ENCODE assay signal across 10 mouse cellular contexts in genomic region chr8:94189275-94190031, GRCm38 (mm10). TPM values are rescaled to one million over a fixed set of nuclear protein-coding genes. Genes with fewer than 3 reads are reported as not detected.
DNase-seq lines count a peak whose midpoint lies in the region; ATAC-seq and TF ChIP-seq lines count a peak whose summit lies in the region.
"Had no signal": no experiment of that assay in that cellular context is flagged by ENCODE, and none has a peak within 500 bp of the region (broad histone marks: within the 10 kb centered on the region; RNA-seq: fewer than 3 reads in every experiment).

No protein-coding gene starts in this region.

- peak; percentile 72 for DNase-seq in gastrocnemius, adult 18-20 months (ENCODE audit: low spot score)
- DNase-seq in gastrocnemius, postnatal 4 days (ENCODE audit: low spot score in 2 of 2) = no peak
- DNase-seq in frontal cortex, postnatal 10 days (ENCODE audit: low spot score in 2 of 2) = peak; percentile 59 to 78
- peak; percentile 71 to 75 for DNase-seq in layer of hippocampus, postnatal 36 days
- no peak for DNase-seq in urinary bladder, adult 2 months (ENCODE audit: low spot score)
- DNase-seq in embryo, embryonic 10.5 days (ENCODE audit: low spot score) = no peak

- no peaks in the 10 kb centered on the region for H3K9me3 ChIP-seq in ES-Bruce4 (replicated peaks; ENCODE audit: control insufficient read depth, insufficient read depth, low read length, poor library complexity, severe bottlenecking)
- H3K9me3 ChIP-seq in kidney, embryonic 14.5 days (ENCODE audit: control insufficient read depth, low read length) = no peaks in the 10 kb centered on the region
- H3K9me3 ChIP-seq: embryonic facial prominence, embryonic 13.5 days had no signal

- H3K4me2 ChIP-seq in kidney, embryonic 14.5 days (replicated peaks; ENCODE audit: low read depth, low read length) = no peak overlapping the region
- H3K4me2 ChIP-seq: embryonic facial prominence, embryonic 13.5 days had no signal

- 66% methylated on average over 13 of the region's 13 CpGs for WGBS in kidney, embryonic 14.5 days

- peak overlapping the region; percentile 8; the same call in 1 of the 2 replicates for H3K9ac ChIP-seq in ES-Bruce4 (ENCODE audit: low read depth, poor library complexity, severe bottlenecking)
- H3K9ac ChIP-seq in kidney, embryonic 14.5 days (ENCODE audit: low read depth, low read length) = no peak overlapping the region
- H3K9ac ChIP-seq: embryonic facial prominence, embryonic 13.5 days had no signal

- no peak for TF ChIP-seq CTCF in ES-Bruce4 (IDR thresholded peaks at IDR 0.05; ENCODE audit: low read depth, low read length)

- H3K36me3 ChIP-seq in ES-Bruce4 (ENCODE audit: control insufficient read depth, insufficient read depth, low read length, poor library complexity, severe bottlenecking) = no peaks in the 10 kb centered on the region
- no peaks in the 10 kb centered on the region for H3K36me3 ChIP-seq in kidney, embryonic 14.5 days (ENCODE audit: control insufficient read depth, insufficient read depth, low read length)
- H3K36me3 ChIP-seq: embryonic facial prominence, embryonic 13.5 days had no signal

- TF ChIP-seq POLR2A in ES-Bruce4 (IDR thresholded peaks at IDR 0.05; ENCODE audit: insufficient read depth, low read length) = no peak

- H3K4me1 ChIP-seq in ES-Bruce4 (ENCODE audit: control insufficient read depth, insufficient read depth, low read length) = peaks cover 8% of the 10 kb centered on the region
- H3K4me1 ChIP-seq in kidney, embryonic 14.5 days (ENCODE audit: control insufficient read depth, insufficient read depth, low read length) = 0 out of 2 replicates have a peak, but pooled peaks cover 7% of the 10 kb centered on the region

- no peak for ATAC-seq in kidney, embryonic 14.5 days (ENCODE audit: low FRiP score, low TSS enrichment)

- no peak for TF ChIP-seq EP300 in ES-Bruce4 (IDR thresholded peaks at IDR 0.05; ENCODE audit: insufficient read depth, low read depth, low read length)

- H3K4me3 ChIP-seq in ES-Bruce4 (ENCODE audit: low read depth, low read length) = no peak overlapping the region
- H3K4me3 ChIP-seq in kidney, embryonic 14.5 days (ENCODE audit: low read length) = no peak overlapping the region
- H3K4me3 ChIP-seq: embryonic facial prominence, embryonic 13.5 days had no signal

- peak overlapping the region; percentile 12 for H3K27ac ChIP-seq in ES-Bruce4 (ENCODE audit: insufficient read depth, low read length)
- no peak overlapping the region for H3K27ac ChIP-seq in kidney, embryonic 14.5 days (ENCODE audit: low read depth, low read length)
- H3K27ac ChIP-seq: embryonic facial prominence, embryonic 13.5 days had no signal

- no peaks in the 10 kb centered on the region for H3K27me3 ChIP-seq in ES-Bruce4 (ENCODE audit: control insufficient read depth, insufficient read depth, low read length, poor library complexity, severe bottlenecking)
- H3K27me3 ChIP-seq in kidney, embryonic 14.5 days (ENCODE audit: control insufficient read depth, insufficient read depth, low read length) = peaks cover 25% of the 10 kb centered on the region

RNA-seq across cellular contexts. Expression of gene Mt1, which starts 10.6 kb away (rescaled TPM):
- 100 to 1,000 TPM in 1 of 2 experiments, 10 to 100 TPM in 1; 22.5 to 181 TPM for total RNA-seq in gastrocnemius, adult 18-20 months (2021)
- total RNA-seq in gastrocnemius, postnatal 4 days (2021) = 10 to 100 TPM; 42.4 to 49.1 TPM
- polyA plus RNA-seq in ES-Bruce4 (2011; ENCODE audit: insufficient read depth, insufficient read length, low read depth, missing spikeins) = 867 and 876 TPM in 2 replicates
- 100 to 1,000 TPM; 532 to 675 TPM for total RNA-seq in layer of hippocampus, postnatal 36 days (2021)
- polyA plus RNA-seq in urinary bladder, adult 2 months (2012; rRNA removed) = 256 and 257 TPM in 2 replicates
- 123 and 166 TPM in 2 replicates for polyA plus RNA-seq in kidney, embryonic 14.5 days (2014; fragmentation: Nextera tagmentation; extraction: Ambion mirVana)

RNA-seq across cellular contexts. Expression of gene Mt2, which starts 17.0 kb away (rescaled TPM):
- total RNA-seq in gastrocnemius, adult 18-20 months (2021) = 100 to 1,000 TPM in 1 of 2 experiments, 10 to 100 TPM in 1; 18.7 to 229 TPM
- 100 to 1,000 TPM in 1 of 2 experiments, 10 to 100 TPM in 1; 83.6 to 103 TPM for total RNA-seq in gastrocnemius, postnatal 4 days (2021)
- 1,296 and 1,384 TPM in 2 replicates for polyA plus RNA-seq in ES-Bruce4 (2011; ENCODE audit: insufficient read depth, insufficient read length, low read depth, missing spikeins)
- total RNA-seq in layer of hippocampus, postnatal 36 days (2021) = 100 to 1,000 TPM; 418 to 575 TPM
- 100.0 and 101 TPM in 2 replicates for polyA plus RNA-seq in urinary bladder, adult 2 months (2012; rRNA removed)
- polyA plus RNA-seq in kidney, embryonic 14.5 days (2014; fragmentation: Nextera tagmentation; extraction: Ambion mirVana) = 58.3 and 67.5 TPM in 2 replicates

RNA-seq across cellular contexts. Expression of gene Nup93, which starts 24.9 kb away (rescaled TPM):
- total RNA-seq in gastrocnemius, adult 18-20 months (2021) = 10 to 100 TPM in 1 of 2 experiments, 1 to 10 TPM in 1; 9.9 to 10.3 TPM
- total RNA-seq in gastrocnemius, postnatal 4 days (2021) = 10 to 100 TPM; 26.7 to 32.9 TPM
- polyA plus RNA-seq in ES-Bruce4 (2011; ENCODE audit: insufficient read depth, insufficient read length, low read depth, missing spikeins) = 104 and 106 TPM in 2 replicates
- total RNA-seq in layer of hippocampus, postnatal 36 days (2021) = 10 to 100 TPM; 56.7 to 74.8 TPM
- polyA plus RNA-seq in urinary bladder, adult 2 months (2012; rRNA removed) = 32.1 and 36.8 TPM in 2 replicates
- 51.8 and 103 TPM in 2 replicates for polyA plus RNA-seq in kidney, embryonic 14.5 days (2014; fragmentation: Nextera tagmentation; extraction: Ambion mirVana)

RNA-seq across cellular contexts. Expression of gene Mt3, which starts 37.0 kb away (rescaled TPM):
- 1 to 10 TPM in 1 of 2 experiments, under 1 TPM in 1; 0.78 to 1.8 TPM for total RNA-seq in gastrocnemius, adult 18-20 months (2021)
- total RNA-seq in gastrocnemius, postnatal 4 days (2021) = 10 to 100 TPM; 11.4 to 18.3 TPM
- polyA plus RNA-seq in ES-Bruce4 (2011; ENCODE audit: insufficient read depth, insufficient read length, low read depth, missing spikeins) = 3.9 and 5.4 TPM in 2 replicates
- total RNA-seq in layer of hippocampus, postnatal 36 days (2021) = 1,000 to 10,000 TPM; 1,130 to 1,248 TPM
- polyA plus RNA-seq in urinary bladder, adult 2 months (2012; rRNA removed) = 1.6 and 3.5 TPM in 2 replicates
- 0.60 and 1.7 TPM in 2 replicates for polyA plus RNA-seq in kidney, embryonic 14.5 days (2014; fragmentation: Nextera tagmentation; extraction: Ambion mirVana)

RNA-seq across cellular contexts. Expression of gene Mt4, which starts 52.5 kb away (rescaled TPM):
- total RNA-seq in gastrocnemius, adult 18-20 months (2021) = not detected
- not detected for total RNA-seq in gastrocnemius, postnatal 4 days (2021)
- polyA plus RNA-seq in ES-Bruce4 (2011; ENCODE audit: insufficient read depth, insufficient read length, low read depth, missing spikeins) = 3.0 TPM in 1 of 2 replicates, not detected in the other
- total RNA-seq in layer of hippocampus, postnatal 36 days (2021) = not detected
- not detected in 2 replicates for polyA plus RNA-seq in urinary bladder, adult 2 months (2012; rRNA removed)
- polyA plus RNA-seq in kidney, embryonic 14.5 days (2014; fragmentation: Nextera tagmentation; extraction: Ambion mirVana) = not detected in 2 replicates
- polyA plus RNA-seq: embryonic facial prominence, embryonic 13.5 days; testis, adult 2 months had no signal

Comparison
In these comparisons a context has a peak if more than half of its experiments do, and no peak if none do; other contexts are left out.
1. DNase-seq: peak in gastrocnemius, adult 18-20 months (single experiment), frontal cortex, postnatal 10 days (2 of 2) and layer of hippocampus, postnatal 36 days (2 of 2); none in gastrocnemius, postnatal 4 days (0 of 2), urinary bladder, adult 2 months (single experiment) and embryo, embryonic 10.5 days (single experiment).